Mouse (Mus musculus) lung, postnatal 14 days (tissue): ENCODE measurements around the gene Tnfrsf19.

Experiments
- DNase-seq: peaks from one replicate; pipeline ENCODE4 v3.0.0; 2021

Gene Tnfrsf19

GRCm38 (mm10) chr14:60957611-60958157 lies 88.6 kb downstream of the Tnfrsf19 start:
- no peak for DNase-seq

- no peak for DNase-seq
Observed at GRCm38 (mm10) chr14:60937481-60938039, 108.7 kb downstream of the Tnfrsf19 start.

- no peak for DNase-seq
Observed at GRCm38 (mm10) chr14:60935705-60936104, 110.6 kb downstream of the Tnfrsf19 start.

- no peak for DNase-seq
Observed at GRCm38 (mm10) chr14:60926011-60926410, 120.3 kb downstream of the Tnfrsf19 start.

GRCm38 (mm10) chr14:60916661-60917060 lies 129.6 kb downstream of the Tnfrsf19 start:
- DNase-seq, result no peak
